Mouse (Mus musculus): ENCODE measurements at regions not wholly inside any gene's neighbourhood (a gene's known extent, or its start where the extent isn't known, plus 50 kb on each side); places are given as distances from the start of the nearest gene placed in this dataset.
A peak's percentile ranks its signal among the peaks of the same experiment; 100 is the strongest.
"Not testable (repeated sequence)": the region's sequence is repeated elsewhere in the genome, so short reads cannot be mapped to it uniquely, and the experiment has no call there.

GRCm38 (mm10) chr11:92228855-92229254 is 651.5 kb upstream of the Kif2b start:
- no peak for DNase-seq (ENCODE audit: extremely low read depth, insufficient read length, low spot score)

GRCm38 (mm10) chr11:92208980-92209548 is 631.7 kb upstream of the Kif2b start:
- DNase-seq (ENCODE audit: extremely low read depth, insufficient read length, low spot score): no peak

GRCm38 (mm10) chr11:92178393-92178792 is 601.0 kb upstream of the Kif2b start:
- not testable (repeated sequence) for DNase-seq (ENCODE audit: extremely low read depth, insufficient read length, low spot score)

- no peak for DNase-seq (ENCODE audit: extremely low read depth, insufficient read length, low spot score)
These were observed 575.8 kb upstream of the Kif2b start for GRCm38 (mm10) chr11:92153124-92153523.

GRCm38 (mm10) chr11:92135677-92136076 is 558.3 kb upstream of the Kif2b start:
- no peak for DNase-seq (ENCODE audit: extremely low read depth, insufficient read length, low spot score)

- DNase-seq (ENCODE audit: extremely low read depth, insufficient read length, low spot score): no peak
These were observed 557.7 kb upstream of the Kif2b start for GRCm38 (mm10) chr11:92134891-92135590.

GRCm38 (mm10) chr11:92084766-92085165 is 507.4 kb upstream of the Kif2b start:
- DNase-seq (ENCODE audit: extremely low read depth, insufficient read length, low spot score): no peak

GRCm38 (mm10) chr11:92041695-92042094 is 464.3 kb upstream of the Kif2b start:
- no peak for DNase-seq (ENCODE audit: extremely low read depth, insufficient read length, low spot score)

GRCm38 (mm10) chr11:92040161-92040560 is 462.8 kb upstream of the Kif2b start:
- no peak for DNase-seq (ENCODE audit: extremely low read depth, insufficient read length, low spot score)

GRCm38 (mm10) chr11:92018419-92018818 is 441.1 kb upstream of the Kif2b start:
- peak; percentile 3 for DNase-seq (ENCODE audit: extremely low read depth, insufficient read length, low spot score)

GRCm38 (mm10) chr11:92011284-92011683 is 433.9 kb upstream of the Kif2b start:
- DNase-seq (ENCODE audit: extremely low read depth, insufficient read length, low spot score): no peak

- DNase-seq (ENCODE audit: extremely low read depth, insufficient read length, low spot score): no peak
These were observed 418.2 kb upstream of the Kif2b start for GRCm38 (mm10) chr11:91995524-91995923.

- DNase-seq (ENCODE audit: extremely low read depth, insufficient read length, low spot score): no peak
These were observed 392.2 kb upstream of the Kif2b start for GRCm38 (mm10) chr11:91969531-91969930.

GRCm38 (mm10) chr11:91944336-91944735 is 367.0 kb upstream of the Kif2b start:
- DNase-seq (ENCODE audit: extremely low read depth, insufficient read length, low spot score): no peak

Measured in 3134 (cell line).